Mouse (Mus musculus) myocyte (in vitro differentiated cells): ENCODE measurements around the gene Fam131c.

Experiments
- CEBPB ChIP-seq: IDR thresholded peaks from 2 replicates; pipeline ENCODE4 v1.6.1; 2011; ENCODE audit warnings: mild to moderate bottlenecking, moderate library complexity; ENCODE audit not compliant: poor library complexity, insufficient read depth, severe bottlenecking
- E2F4 ChIP-seq: IDR thresholded peaks from one replicate; pipeline ENCODE4 v1.6.1; 2011; ENCODE audit warnings: mild to moderate bottlenecking, control low read depth, moderate library complexity; ENCODE audit not compliant: insufficient read depth
- MAX ChIP-seq: IDR thresholded peaks from one replicate; pipeline ENCODE4 v1.6.1; 2011; ENCODE audit warnings: low read depth, mild to moderate bottlenecking, control low read depth
- MYOD1 ChIP-seq, 3 experiments: IDR thresholded peaks; one replicate each; pipeline ENCODE4 v1.6.1; 2011; ENCODE audit warnings: control low read depth in 2 of 3, low read depth in 2 of 3, mild to moderate bottlenecking in 2 of 3, moderate library complexity in 1 of 3; ENCODE audit not compliant: insufficient read length in 2 of 3, control insufficient read depth in 1 of 3
- POLR2A ChIP-seq: IDR thresholded peaks from one replicate; pipeline ENCODE4 v1.6.1; 2011; ENCODE audit warnings: low read depth, mild to moderate bottlenecking, control low read depth, moderate library complexity; ENCODE audit not compliant: insufficient read length
- POLR2AphosphoS2 ChIP-seq: IDR thresholded peaks from one replicate; pipeline ENCODE4 v1.6.1; 2011; ENCODE audit warnings: low read depth, control low read depth; ENCODE audit not compliant: insufficient read length
- TCF12 ChIP-seq: IDR thresholded peaks from one replicate; pipeline ENCODE4 v1.6.1; 2011; ENCODE audit warnings: mild to moderate bottlenecking, control low read depth; ENCODE audit not compliant: poor library complexity, insufficient read depth, severe bottlenecking
- TCF3 ChIP-seq: IDR thresholded peaks from one replicate; pipeline ENCODE4 v1.6.1; 2011; ENCODE audit warnings: low read depth, control low read depth; ENCODE audit not compliant: insufficient read length
- USF1 ChIP-seq: IDR thresholded peaks from one replicate; pipeline ENCODE4 v1.6.1; 2011; ENCODE audit warnings: low read depth, mild to moderate bottlenecking, control low read depth, moderate library complexity

DNA sequence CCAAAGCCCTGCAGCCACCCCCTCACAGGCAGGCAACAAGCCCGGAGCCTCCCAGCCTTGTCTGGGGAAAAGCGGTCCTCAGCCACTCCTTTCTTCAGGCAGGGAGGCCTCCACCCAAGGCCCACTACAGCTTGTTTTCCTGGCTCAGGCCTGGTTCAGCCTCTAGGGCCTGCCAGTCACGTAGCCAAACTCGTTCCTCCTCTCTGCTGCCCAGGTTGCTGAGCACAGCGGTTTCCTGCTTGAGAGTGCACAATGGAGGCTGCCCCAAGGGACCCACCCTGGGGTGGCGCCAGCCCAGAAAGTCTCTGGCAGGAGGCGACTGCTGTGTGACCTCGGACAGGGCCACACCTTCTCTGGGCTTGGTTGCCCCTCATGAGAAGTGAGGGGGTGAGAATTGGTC is 14.2 kb upstream of the Fam131c start:
- TF ChIP-seq POLR2A (no peak), E2F4 (no peak), CEBPB (no peak), TCF12 (no peak), TCF3 (no peak), MYOD1 (IDR thresholded peaks at IDR 0.05; ENCODE audit: control insufficient read depth in 1 of 3, insufficient read length in 2 of 3, low read depth in 2 of 3) (no peak), MAX (no peak), USF1 (no peak), POLR2AphosphoS2 (no peak)
